ENCODE assay signal across 29 mouse cellular contexts in genomic region chr1:143265216-143265615, GRCm38 (mm10).
A peak's percentile ranks its signal among the peaks of the same experiment; 100 is the strongest.
DNase-seq lines count a peak whose midpoint lies in the region; ATAC-seq and TF ChIP-seq lines count a peak whose summit lies in the region.
"Had no signal": no experiment of that assay in that cellular context is flagged by ENCODE, and none has a peak within 500 bp of the region (broad histone marks: within the 10 kb centered on the region; RNA-seq: fewer than 3 reads in every experiment).

No protein-coding gene starts in this region.

- H3K27ac ChIP-seq in heart, adult 2 months, result no peak overlapping the region
- no peak overlapping the region for H3K27ac ChIP-seq in neural tube, embryonic 12.5 days
- no peak overlapping the region for H3K27ac ChIP-seq in neural tube, embryonic 13.5 days (replicated peaks)
- no peak overlapping the region for H3K27ac ChIP-seq in limb, embryonic 10.5 days
- H3K27ac ChIP-seq: embryonic facial prominence, embryonic 13.5 days; hindbrain, embryonic 10.5 days; kidney, postnatal 0 days; liver, embryonic 15.5 days; lung, embryonic 15.5 days had no signal

- TF ChIP-seq POLR2A in heart, adult 2 months (IDR thresholded peaks at IDR 0.05; ENCODE audit: insufficient read depth, low read depth, low read length), result no peak

- H3K4me2 ChIP-seq in neural tube, embryonic 12.5 days (replicated peaks), result no peak overlapping the region
- H3K4me2 ChIP-seq in neural tube, embryonic 13.5 days, result no peak overlapping the region
- H3K4me2 ChIP-seq: embryonic facial prominence, embryonic 13.5 days; heart, embryonic 12.5 days; liver, embryonic 15.5 days; lung, embryonic 15.5 days had no signal

- no peaks in the 10 kb centered on the region for H3K4me1 ChIP-seq in heart, adult 2 months (ENCODE audit: control insufficient read depth, insufficient read depth, low read length)
- H3K4me1 ChIP-seq in neural tube, embryonic 12.5 days, result no peaks in the 10 kb centered on the region; the same call in 1 of the 2 replicates
- no peaks in the 10 kb centered on the region; the same call in 1 of the 2 replicates for H3K4me1 ChIP-seq in neural tube, embryonic 13.5 days (replicated peaks)
- no peaks in the 10 kb centered on the region for H3K4me1 ChIP-seq in limb, embryonic 10.5 days
- H3K4me1 ChIP-seq: embryonic facial prominence, embryonic 13.5 days; heart, embryonic 12.5 days; hindbrain, embryonic 10.5 days; liver, embryonic 15.5 days; lung, embryonic 15.5 days had no signal

- no peaks in the 10 kb centered on the region for H3K36me3 ChIP-seq in heart, adult 2 months (ENCODE audit: control insufficient read depth, insufficient read depth, low read length)
- no peaks in the 10 kb centered on the region for H3K36me3 ChIP-seq in neural tube, embryonic 12.5 days
- H3K36me3 ChIP-seq in neural tube, embryonic 13.5 days, result no peaks in the 10 kb centered on the region
- no peaks in the 10 kb centered on the region for H3K36me3 ChIP-seq in limb, embryonic 10.5 days
- H3K36me3 ChIP-seq: embryonic facial prominence, embryonic 13.5 days; heart, embryonic 12.5 days; hindbrain, embryonic 10.5 days; liver, embryonic 15.5 days; lung, embryonic 15.5 days had no signal

- TF ChIP-seq CTCF in heart, adult 2 months (IDR thresholded peaks at IDR 0.05), result no peak

- H3K27me3 ChIP-seq in heart, adult 2 months (ENCODE audit: control insufficient read depth, insufficient read depth, low read length), result no peaks in the 10 kb centered on the region
- no peaks in the 10 kb centered on the region for H3K27me3 ChIP-seq in neural tube, embryonic 12.5 days (replicated peaks)
- no peaks in the 10 kb centered on the region for H3K27me3 ChIP-seq in neural tube, embryonic 13.5 days
- H3K27me3 ChIP-seq in limb, embryonic 10.5 days (ENCODE audit: low read depth, poor library complexity, severe bottlenecking), result no peaks in the 10 kb centered on the region
- H3K27me3 ChIP-seq: embryonic facial prominence, embryonic 13.5 days; heart, embryonic 12.5 days; liver, embryonic 15.5 days; lung, embryonic 15.5 days had no signal

- peak; percentile 40 for DNase-seq in heart, adult 11 months
- DNase-seq in heart, adult 2 months, result no peak
- DNase-seq in neural tube, embryonic 10.5 days (ENCODE audit: extremely low spot score, low spot score), result no peak
- DNase-seq in ZHBTc4 (ENCODE audit: low read depth, low spot score), result peak; percentile 66
- no peak for DNase-seq in Muller cell, postnatal 12 days (ENCODE audit: inconsistent ontology term)
- DNase-seq in limb, embryonic 10.5 days (ENCODE audit: low spot score), result no peak
- DNase-seq: adrenal gland, adult 8-10 months; cerebellum, adult 18-20 months; cerebellum, postnatal 36 days; embryo, embryonic 11 days; gastrocnemius, postnatal 10 days; heart, postnatal 10 days; kidney, adult 18-20 months; left cerebral cortex, postnatal 4 days; liver; lung, postnatal 36 days; thymus, postnatal 14 days had no signal

- no peaks in the 10 kb centered on the region for H3K79me2 ChIP-seq in heart, adult 2 months (replicated peaks; ENCODE audit: control insufficient read depth, insufficient read depth, low read length)

- TF ChIP-seq EP300 in heart, adult 2 months (IDR thresholded peaks at IDR 0.05; ENCODE audit: insufficient read depth, low read depth, low read length), result no peak

- intact Hi-C loops in heart, adult 2 months (cut with DNase I), result no loop called here

- no peak overlapping the region for H3K4me3 ChIP-seq in heart, adult 2 months
- no peak overlapping the region for H3K4me3 ChIP-seq in neural tube, embryonic 12.5 days
- H3K4me3 ChIP-seq in neural tube, embryonic 13.5 days, result no peak overlapping the region
- no peak overlapping the region for H3K4me3 ChIP-seq in limb, embryonic 10.5 days
- H3K4me3 ChIP-seq: embryonic facial prominence, embryonic 13.5 days; erythroblast, embryonic 14.5 days; heart, embryonic 12.5 days; hindbrain, embryonic 10.5 days; liver, embryonic 15.5 days; lung, embryonic 15.5 days; myocyte had no signal

- H3K9me3 ChIP-seq in neural tube, embryonic 12.5 days, result no peaks in the 10 kb centered on the region
- no peaks in the 10 kb centered on the region for H3K9me3 ChIP-seq in neural tube, embryonic 13.5 days
- H3K9me3 ChIP-seq in limb, embryonic 10.5 days (replicated peaks), result no peaks in the 10 kb centered on the region
- H3K9me3 ChIP-seq: embryonic facial prominence, embryonic 13.5 days; heart, embryonic 12.5 days; hindbrain, embryonic 10.5 days; liver, embryonic 15.5 days; lung, embryonic 15.5 days had no signal

- peak; percentile 49; the same call in 1 of the 2 replicates for ATAC-seq in neural tube, embryonic 12.5 days (ENCODE audit: low FRiP score, low read depth)
- ATAC-seq in neural tube, embryonic 13.5 days (ENCODE audit: low read depth), result 0 out of 2 replicates have a peak, but pooled peaks have one; percentile 19
- ATAC-seq: forebrain, embryonic 16.5 days; inflammation-experienced regulatory T-cells, adult 6 months had no signal

- 76% methylated on average over 4 of the region's 4 CpGs for WGBS in heart, adult 2 months
- whole genome bisulfite sequencing in neural tube, embryonic 12.5 days, result 69% methylated on average over 4 of the region's 4 CpGs
- 54% methylated on average over 4 of the region's 4 CpGs for WGBS in neural tube, embryonic 13.5 days
- WGBS in limb, embryonic 10.5 days, result 86% methylated on average over 4 of the region's 4 CpGs

- no peak overlapping the region for H3K9ac ChIP-seq in heart, adult 2 months (ENCODE audit: low read depth, low read length)
- no peak overlapping the region for H3K9ac ChIP-seq in neural tube, embryonic 12.5 days
- no peak overlapping the region for H3K9ac ChIP-seq in neural tube, embryonic 13.5 days
- H3K9ac ChIP-seq: embryonic facial prominence, embryonic 13.5 days; heart, embryonic 12.5 days; liver, embryonic 15.5 days; lung, embryonic 15.5 days had no signal

Comparison
In these comparisons a context has a peak if more than half of its experiments do, and no peak if none do; other contexts are left out.
1. DNase-seq: peak in heart, adult 11 months (single experiment) and ZHBTc4 (single experiment); none in heart, adult 2 months (0 of 2), neural tube, embryonic 10.5 days (single experiment), Muller cell, postnatal 12 days (single experiment) and limb, embryonic 10.5 days (single experiment).